ENCODE assay signal across 35 mouse cellular contexts in the genomic region with DNA sequence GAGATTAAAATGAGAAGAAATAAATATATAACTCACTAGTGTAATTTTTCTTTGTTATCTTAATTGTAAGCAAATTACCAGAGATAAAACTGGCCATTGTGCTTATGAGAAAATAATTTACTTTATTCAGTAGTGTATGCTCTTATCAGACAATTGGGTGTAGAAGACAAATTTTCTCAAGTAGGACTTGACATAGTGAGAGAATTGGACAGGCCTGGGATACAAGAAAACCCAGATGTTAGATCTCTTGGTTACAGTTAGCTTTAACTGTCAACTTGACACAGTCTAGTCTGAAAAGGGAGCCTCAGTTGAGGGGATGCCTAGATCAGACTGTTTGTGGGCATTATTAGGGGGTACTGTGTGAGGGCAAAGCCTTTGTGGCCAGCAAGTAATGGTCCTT.
"Had no signal": no experiment of that assay in that cellular context is flagged by ENCODE, and none has a peak within 500 bp of the region (broad histone marks: within the 10 kb centered on the region; RNA-seq: fewer than 3 reads in every experiment).

No protein-coding gene starts in this region.

- ATAC-seq: hindbrain, embryonic 16.5 days; hindbrain, postnatal 0 days; inflammation-experienced regulatory T-cells, adult 6 months; intestine, embryonic 15.5 days; intestine, embryonic 16.5 days; intestine, postnatal 0 days had no signal

- H3K4me2 ChIP-seq: heart, embryonic 11.5 days; heart, embryonic 12.5 days; heart, embryonic 13.5 days; heart, embryonic 15.5 days; hindbrain, embryonic 12.5 days; hindbrain, embryonic 13.5 days; hindbrain, embryonic 14.5 days; hindbrain, embryonic 15.5 days; intestine, embryonic 15.5 days; kidney, embryonic 15.5 days had no signal

- H3K4me1 ChIP-seq: heart, embryonic 10.5 days; heart, embryonic 12.5 days; heart, embryonic 13.5 days; heart, embryonic 15.5 days; hindbrain, embryonic 12.5 days; hindbrain, embryonic 13.5 days; hindbrain, embryonic 15.5 days; intestine, embryonic 15.5 days; kidney, embryonic 15.5 days had no signal

- H3K27ac ChIP-seq: heart, embryonic 10.5 days; heart, embryonic 13.5 days; heart, embryonic 15.5 days; hindbrain, embryonic 10.5 days; hindbrain, embryonic 12.5 days; hindbrain, embryonic 13.5 days; hindbrain, embryonic 14.5 days; hindbrain, embryonic 15.5 days; hindbrain, postnatal 0 days; intestine, embryonic 15.5 days; kidney, embryonic 15.5 days; kidney, postnatal 0 days; layer of hippocampus, adult 2 months had no signal

- H3K9me3 ChIP-seq: heart, embryonic 10.5 days; heart, embryonic 12.5 days; heart, embryonic 13.5 days; heart, embryonic 15.5 days; hindbrain, embryonic 10.5 days; hindbrain, embryonic 12.5 days; hindbrain, embryonic 13.5 days; hindbrain, embryonic 15.5 days; intestine, embryonic 15.5 days; kidney, embryonic 15.5 days had no signal

- DNase-seq: heart, postnatal 10 days; heart, postnatal 14 days; heart, postnatal 36 days; heart, postnatal 4 days; kidney, adult 11 months; kidney, adult 18-20 months; kidney, adult 2 months; kidney, adult 8-10 months; kidney, adult 9 months; kidney, postnatal 10 days; kidney, postnatal 14 days; kidney, postnatal 25 days; kidney, postnatal 36 days; kidney, postnatal 4 days; layer of hippocampus, adult 9-11 months; layer of hippocampus, postnatal 36 days had no signal

- H3K36me3 ChIP-seq: heart, embryonic 10.5 days; heart, embryonic 12.5 days; heart, embryonic 13.5 days; heart, embryonic 15.5 days; hindbrain, embryonic 10.5 days; hindbrain, embryonic 12.5 days; hindbrain, embryonic 13.5 days; hindbrain, embryonic 15.5 days; intestine, embryonic 15.5 days; kidney, embryonic 15.5 days had no signal

- H3K9ac ChIP-seq: heart, embryonic 12.5 days; heart, embryonic 13.5 days; heart, embryonic 15.5 days; hindbrain, embryonic 12.5 days; hindbrain, embryonic 13.5 days; hindbrain, embryonic 14.5 days; hindbrain, embryonic 15.5 days; intestine, embryonic 15.5 days; kidney, embryonic 15.5 days had no signal

- H3K4me3 ChIP-seq: heart, embryonic 10.5 days; heart, embryonic 12.5 days; heart, embryonic 13.5 days; heart, embryonic 15.5 days; hindbrain, embryonic 10.5 days; hindbrain, embryonic 12.5 days; hindbrain, embryonic 13.5 days; hindbrain, embryonic 15.5 days; intestine, embryonic 15.5 days; kidney, embryonic 15.5 days; layer of hippocampus, adult 2 months had no signal

- H3K27me3 ChIP-seq: heart, embryonic 12.5 days; heart, embryonic 13.5 days; heart, embryonic 15.5 days; hindbrain, embryonic 12.5 days; hindbrain, embryonic 13.5 days; hindbrain, embryonic 15.5 days; intestine, embryonic 15.5 days; kidney, embryonic 15.5 days had no signal
